Mouse (Mus musculus): ENCODE results near the gene Hspd1. TPM values are rescaled to one million over a fixed set of nuclear protein-coding genes. Genes with fewer than 3 reads are reported as not detected.
"Not testable (repeated sequence)": the region's sequence is repeated elsewhere in the genome, so short reads cannot be mapped to it uniquely, and the experiment has no call there.

The Hspd1 gene
- polyA plus RNA-seq, 1 experiment from 2014 or later, result 410 TPM

- Histone ChIP-seq H3K9me3 (replicated peaks; ENCODE audit: control insufficient read depth, low read length) (no peaks in the 10 kb centered on the region), H3K4me1 (ENCODE audit: control insufficient read depth, insufficient read depth, low read length) (peaks cover 11% of the 10 kb centered on the region), H3K27ac (ENCODE audit: low read length) (no peak overlapping the region), H3K9ac (ENCODE audit: low read length) (no peak overlapping the region), H3K4me3 (replicated peaks; ENCODE audit: low read length) (no peak overlapping the region), H3K4me2 (ENCODE audit: low read depth, low read length) (no peak overlapping the region), H3K36me3 (ENCODE audit: control insufficient read depth, insufficient read depth, low read length) (no peaks in the 10 kb centered on the region), H3K27me3 (ENCODE audit: control insufficient read depth, insufficient read depth, low read length) (no peaks in the 10 kb centered on the region)
- no peak for ATAC-seq (ENCODE audit: insufficient read depth, low FRiP score)
- WGBS, result 90% methylated on average over 5 of the region's 5 CpGs
These were observed 41.7 kb upstream of the Hspd1 start for GRCm38 (mm10) chr1:55129716-55130115.

- not testable (repeated sequence) for H3K4me3 ChIP-seq (replicated peaks; ENCODE audit: low read length); H3K27me3 ChIP-seq (ENCODE audit: control insufficient read depth, insufficient read depth, low read length); H3K27ac ChIP-seq (ENCODE audit: low read length); ATAC-seq (ENCODE audit: insufficient read depth, low FRiP score); H3K4me2 ChIP-seq (ENCODE audit: low read depth, low read length); H3K36me3 ChIP-seq (ENCODE audit: control insufficient read depth, insufficient read depth, low read length); H3K4me1 ChIP-seq (ENCODE audit: control insufficient read depth, insufficient read depth, low read length); H3K9me3 ChIP-seq (replicated peaks; ENCODE audit: control insufficient read depth, low read length); H3K9ac ChIP-seq (ENCODE audit: low read length)
- 95% methylated on average over 2 of the region's 2 CpGs for WGBS
These were observed 36.1 kb upstream of the Hspd1 start for GRCm38 (mm10) chr1:55124136-55124535.

GRCm38 (mm10) chr1:55123561-55123960 is 35.5 kb upstream of the Hspd1 start:
- no peak overlapping the region for H3K9ac ChIP-seq (ENCODE audit: low read length)
- 71% methylated on average over 2 of the region's 2 CpGs for WGBS

GRCm38 (mm10) chr1:55123046-55123445 is 35.0 kb upstream of the Hspd1 start:
- WGBS, result 89% methylated on average over 5 of the region's 5 CpGs
- no peak overlapping the region for H3K4me3 ChIP-seq (replicated peaks; ENCODE audit: low read length)
- ATAC-seq (ENCODE audit: insufficient read depth, low FRiP score), result no peak

More at GRCm38 (mm10) chr1:55123561-55123960, 35.5 kb upstream of the Hspd1 start:
- H3K9me3 ChIP-seq (replicated peaks; ENCODE audit: control insufficient read depth, low read length), result no peaks in the 10 kb centered on the region
- H3K27ac ChIP-seq (ENCODE audit: low read length), result no peak overlapping the region
- no peak overlapping the region for H3K4me2 ChIP-seq (ENCODE audit: low read depth, low read length)
- H3K4me3 ChIP-seq (replicated peaks; ENCODE audit: low read length), result no peak overlapping the region
- ATAC-seq (ENCODE audit: insufficient read depth, low FRiP score), result no peak
- no peaks in the 10 kb centered on the region for H3K4me1 ChIP-seq (ENCODE audit: control insufficient read depth, insufficient read depth, low read length)
- no peaks in the 10 kb centered on the region for H3K27me3 ChIP-seq (ENCODE audit: control insufficient read depth, insufficient read depth, low read length)
- H3K36me3 ChIP-seq (ENCODE audit: control insufficient read depth, insufficient read depth, low read length), result no peaks in the 10 kb centered on the region

GRCm38 (mm10) chr1:55109066-55109766 is 21.2 kb upstream of the Hspd1 start:
- H3K27ac ChIP-seq (ENCODE audit: low read length), result no peak overlapping the region; the same call in 1 of the 2 replicates
- WGBS, result 82% methylated on average over 4 of the region's 4 CpGs
- H3K4me1 ChIP-seq (ENCODE audit: control insufficient read depth, insufficient read depth, low read length), result 0 out of 2 replicates have a peak, but pooled peaks cover 6% of the 10 kb centered on the region
- H3K9ac ChIP-seq (ENCODE audit: low read length), result no peak overlapping the region
- H3K27me3 ChIP-seq (ENCODE audit: control insufficient read depth, insufficient read depth, low read length), result no peaks in the 10 kb centered on the region
- H3K4me2 ChIP-seq (ENCODE audit: low read depth, low read length), result no peak overlapping the region
- peaks cover 5% of the 10 kb centered on the region; the same call in 1 of the 2 replicates for H3K9me3 ChIP-seq (replicated peaks; ENCODE audit: control insufficient read depth, low read length)
- H3K4me3 ChIP-seq (replicated peaks; ENCODE audit: low read length), result no peak overlapping the region
- no peak for ATAC-seq (ENCODE audit: insufficient read depth, low FRiP score)
- no peaks in the 10 kb centered on the region for H3K36me3 ChIP-seq (ENCODE audit: control insufficient read depth, insufficient read depth, low read length)

More at GRCm38 (mm10) chr1:55123046-55123445, 35.0 kb upstream of the Hspd1 start:
- Histone ChIP-seq H3K27ac (ENCODE audit: low read length) (no peak overlapping the region), H3K36me3 (ENCODE audit: control insufficient read depth, insufficient read depth, low read length) (no peaks in the 10 kb centered on the region), H3K9me3 (replicated peaks; ENCODE audit: control insufficient read depth, low read length) (no peaks in the 10 kb centered on the region), H3K27me3 (ENCODE audit: control insufficient read depth, insufficient read depth, low read length) (no peaks in the 10 kb centered on the region), H3K9ac (ENCODE audit: low read length) (no peak overlapping the region), H3K4me1 (ENCODE audit: control insufficient read depth, insufficient read depth, low read length) (no peaks in the 10 kb centered on the region), H3K4me2 (ENCODE audit: low read depth, low read length) (no peak overlapping the region)

- H3K27ac ChIP-seq (ENCODE audit: low read length), result no peak overlapping the region; the same call in 1 of the 2 replicates
- H3K4me3 ChIP-seq (replicated peaks; ENCODE audit: low read length), result no peak overlapping the region
- 33% methylated on average over 2 of the region's 2 CpGs for WGBS
- H3K4me1 ChIP-seq (ENCODE audit: control insufficient read depth, insufficient read depth, low read length), result 0 out of 2 replicates have a peak, but pooled peaks cover 6% of the 10 kb centered on the region
- no peaks in the 10 kb centered on the region for H3K27me3 ChIP-seq (ENCODE audit: control insufficient read depth, insufficient read depth, low read length)
- H3K9me3 ChIP-seq (replicated peaks; ENCODE audit: control insufficient read depth, low read length), result peaks cover 5% of the 10 kb centered on the region; the same call in 1 of the 2 replicates
- H3K9ac ChIP-seq (ENCODE audit: low read length), result no peak overlapping the region
- no peaks in the 10 kb centered on the region for H3K36me3 ChIP-seq (ENCODE audit: control insufficient read depth, insufficient read depth, low read length)
- no peak for ATAC-seq (ENCODE audit: insufficient read depth, low FRiP score)
- no peak overlapping the region for H3K4me2 ChIP-seq (ENCODE audit: low read depth, low read length)
These were observed 20.4 kb upstream of the Hspd1 start for GRCm38 (mm10) chr1:55108473-55108872.

- Histone ChIP-seq H3K9ac (ENCODE audit: low read length) (no peak overlapping the region), H3K36me3 (ENCODE audit: control insufficient read depth, insufficient read depth, low read length) (no peaks in the 10 kb centered on the region), H3K4me1 (ENCODE audit: control insufficient read depth, insufficient read depth, low read length) (0 out of 2 replicates have a peak, but pooled peaks cover 6% of the 10 kb centered on the region), H3K27ac (ENCODE audit: low read length) (no peak overlapping the region), H3K9me3 (replicated peaks; ENCODE audit: control insufficient read depth, low read length) (peaks cover 5% of the 10 kb centered on the region; the same call in 1 of the 2 replicates), H3K4me2 (ENCODE audit: low read depth, low read length) (no peak overlapping the region), H3K27me3 (ENCODE audit: control insufficient read depth, insufficient read depth, low read length) (no peaks in the 10 kb centered on the region), H3K4me3 (replicated peaks; ENCODE audit: low read length) (no peak overlapping the region)
- 91% methylated on average over 1 of the region's 1 CpGs for WGBS
- no peak for ATAC-seq (ENCODE audit: insufficient read depth, low FRiP score)
These were observed 19.6 kb upstream of the Hspd1 start for GRCm38 (mm10) chr1:55107644-55108043.

- Histone ChIP-seq H3K27ac (ENCODE audit: low read length) (no peak overlapping the region), H3K4me1 (ENCODE audit: control insufficient read depth, insufficient read depth, low read length) (0 out of 2 replicates have a peak, but pooled peaks cover 6% of the 10 kb centered on the region), H3K27me3 (ENCODE audit: control insufficient read depth, insufficient read depth, low read length) (no peaks in the 10 kb centered on the region), H3K4me2 (ENCODE audit: low read depth, low read length) (no peak overlapping the region), H3K9me3 (replicated peaks; ENCODE audit: control insufficient read depth, low read length) (peaks cover 5% of the 10 kb centered on the region; the same call in 1 of the 2 replicates), H3K36me3 (ENCODE audit: control insufficient read depth, insufficient read depth, low read length) (no peaks in the 10 kb centered on the region), H3K4me3 (replicated peaks; ENCODE audit: low read length) (no peak overlapping the region), H3K9ac (ENCODE audit: low read length) (no peak overlapping the region)
- no peak for ATAC-seq (ENCODE audit: insufficient read depth, low FRiP score)
- WGBS, result 79% methylated on average over 9 of the region's 9 CpGs
These were observed 19.0 kb upstream of the Hspd1 start for GRCm38 (mm10) chr1:55106919-55107585.

GRCm38 (mm10) chr1:55092469-55092868 is 4.4 kb upstream of the Hspd1 start:
- ATAC-seq (ENCODE audit: insufficient read depth, low FRiP score), result no peak
- 64% methylated on average over 1 of the region's 1 CpGs for WGBS
- no peak overlapping the region for H3K4me2 ChIP-seq (ENCODE audit: low read depth, low read length)
- peaks cover 7% of the 10 kb centered on the region for H3K4me1 ChIP-seq (ENCODE audit: control insufficient read depth, insufficient read depth, low read length)
- no peaks in the 10 kb centered on the region for H3K9me3 ChIP-seq (replicated peaks; ENCODE audit: control insufficient read depth, low read length)
- H3K27me3 ChIP-seq (ENCODE audit: control insufficient read depth, insufficient read depth, low read length), result no peaks in the 10 kb centered on the region
- no peak overlapping the region for H3K9ac ChIP-seq (ENCODE audit: low read length)
- no peak overlapping the region for H3K4me3 ChIP-seq (replicated peaks; ENCODE audit: low read length)
- H3K36me3 ChIP-seq (ENCODE audit: control insufficient read depth, insufficient read depth, low read length), result peaks cover 3% of the 10 kb centered on the region; the same call in 1 of the 2 replicates
- no peak overlapping the region for H3K27ac ChIP-seq (ENCODE audit: low read length)

All from stomach, embryonic 16.5 days (tissue).